Mouse (Mus musculus) midbrain, embryonic 13.5 days (tissue): Measurements from ENCODE around the gene Cep89. TPM values are rescaled to one million over a fixed set of nuclear protein-coding genes. Genes with fewer than 3 reads are reported as not detected.

Source experiments
- ATAC-seq: fragments of 200-750 bp; cut with Nextera tagmentation; 2 replicates; pipeline ENCODE4 v1.8.0; 2017; ENCODE audit warnings: mild to moderate bottlenecking, moderate TSS enrichment, moderate library complexity
- H3K27ac ChIP-seq: fragments of 300-500 bp; sonication (generic); 2 replicates; pipeline ENCODE4 v1.5.1; 2015; ENCODE audit warnings: inconsistent platforms, mild to moderate bottlenecking, moderate library complexity
- H3K27me3 ChIP-seq: fragments of 300-500 bp; sonication (generic); 2 replicates; pipeline ENCODE4 v1.6.1; 2015; ENCODE audit warnings: mild to moderate bottlenecking, inconsistent platforms
- H3K36me3 ChIP-seq: fragments of 300-500 bp; sonication (generic); 2 replicates; pipeline ENCODE4 v1.6.1; 2015; ENCODE audit warnings: mild to moderate bottlenecking, inconsistent platforms
- H3K4me1 ChIP-seq: fragments of 300-500 bp; sonication (generic); replicated peaks from 2 replicates; pipeline ENCODE4 v1.6.1; 2015; ENCODE audit warnings: inconsistent platforms
- H3K4me2 ChIP-seq: fragments of 300-500 bp; sonication (generic); replicated peaks from 2 replicates; pipeline ENCODE4 v1.6.1; 2015; ENCODE audit warnings: moderate library complexity, mild to moderate bottlenecking, inconsistent platforms
- H3K4me3 ChIP-seq: fragments of 300-500 bp; sonication (generic); replicated peaks from 2 replicates; pipeline ENCODE4 v1.5.1; 2015; ENCODE audit warnings: mild to moderate bottlenecking, inconsistent platforms
- H3K9ac ChIP-seq: fragments of 300-500 bp; sonication (generic); replicated peaks from 2 replicates; pipeline ENCODE4 v1.6.1; 2015; ENCODE audit warnings: mild to moderate bottlenecking, inconsistent platforms
- H3K9me3 ChIP-seq: fragments of 300-500 bp; sonication (generic); 2 replicates; pipeline ENCODE4 v1.6.1; 2016; ENCODE audit warnings: mild to moderate bottlenecking, inconsistent platforms
- WGBS: fragments of 180-500 bp; shearing (Covaris S2); methylation state at CpG from one replicate; pipeline ENCODE4 v1.1.7; 2015; 5-methylcytosine and 5-hydroxymethylcytosine counted together
- polyA plus RNA-seq: library from polyadenylated mRNA; unstranded; fragments of >200 nt; fragmentation: Nextera tagmentation; extraction: Ambion mirVana; gene quantifications from 2 replicates; pipeline ENCODE4 v1.2.1, GENCODE M21; 2015

Gene Cep89
- polyA plus RNA-seq, 1 experiment from 2014 or later = 38.3 TPM

- no peaks in the 10 kb centered on the region for H3K27me3 ChIP-seq
- no peak overlapping the region; the same call in 1 of the 2 replicates for H3K9ac ChIP-seq
- H3K36me3 ChIP-seq = no peaks in the 10 kb centered on the region
- whole genome bisulfite sequencing = 10% methylated on average over 14 of the region's 14 CpGs
- H3K4me1 ChIP-seq = no peaks in the 10 kb centered on the region
- H3K4me2 ChIP-seq = no peak overlapping the region
- H3K4me3 ChIP-seq = no peak overlapping the region
- ATAC-seq = no peak
- no peak overlapping the region for H3K27ac ChIP-seq
- no peaks in the 10 kb centered on the region; the same call in 1 of the 2 replicates for H3K9me3 ChIP-seq
Observed at GRCm38 (mm10) chr7:35371096-35371495, 25.7 kb upstream of the Cep89 start.

GRCm38 (mm10) chr7:35372483-35373017 is 24.3 kb upstream of the Cep89 start:
- H3K27ac ChIP-seq = no peak overlapping the region
- WGBS = 94% methylated on average over 14 of the region's 14 CpGs
- H3K4me2 ChIP-seq = no peak overlapping the region
- no peaks in the 10 kb centered on the region; the same call in 1 of the 2 replicates for H3K9me3 ChIP-seq
- H3K4me3 ChIP-seq = no peak overlapping the region
- no peaks in the 10 kb centered on the region for H3K36me3 ChIP-seq
- no peak for ATAC-seq
- no peak overlapping the region for H3K9ac ChIP-seq
- H3K4me1 ChIP-seq = no peaks in the 10 kb centered on the region
- no peaks in the 10 kb centered on the region for H3K27me3 ChIP-seq

- Histone ChIP-seq H3K36me3 (no peaks in the 10 kb centered on the region), H3K4me1 (no peaks in the 10 kb centered on the region), H3K9ac (no peak overlapping the region), H3K4me2 (no peak overlapping the region), H3K27ac (no peak overlapping the region), H3K4me3 (no peak overlapping the region), H3K9me3 (no peaks in the 10 kb centered on the region; the same call in 1 of the 2 replicates), H3K27me3 (no peaks in the 10 kb centered on the region)
- WGBS = 69% methylated on average over 16 of the region's 16 CpGs
- ATAC-seq = no peak
Observed at GRCm38 (mm10) chr7:35373146-35373989, 23.5 kb upstream of the Cep89 start.

- Histone ChIP-seq H3K4me2 (no peak overlapping the region), H3K4me3 (no peak overlapping the region), H3K9ac (no peak overlapping the region), H3K27me3 (no peaks in the 10 kb centered on the region), H3K36me3 (no peaks in the 10 kb centered on the region), H3K27ac (no peak overlapping the region), H3K4me1 (no peaks in the 10 kb centered on the region), H3K9me3 (no peaks in the 10 kb centered on the region)
- 86% methylated on average over 7 of the region's 7 CpGs for WGBS
- ATAC-seq = no peak
Observed at GRCm38 (mm10) chr7:35374265-35374664, 22.6 kb upstream of the Cep89 start.

- Histone ChIP-seq H3K9me3 (no peaks in the 10 kb centered on the region), H3K4me2 (no peak overlapping the region), H3K27ac (no peak overlapping the region), H3K9ac (no peak overlapping the region), H3K4me1 (no peaks in the 10 kb centered on the region), H3K36me3 (no peaks in the 10 kb centered on the region), H3K27me3 (no peaks in the 10 kb centered on the region), H3K4me3 (no peak overlapping the region)
- ATAC-seq = no peak
- 90% methylated on average over 9 of the region's 9 CpGs for WGBS
Observed at GRCm38 (mm10) chr7:35376623-35377022, 20.2 kb upstream of the Cep89 start.

- Histone ChIP-seq H3K4me2 (no peak overlapping the region), H3K9me3 (no peaks in the 10 kb centered on the region), H3K9ac (no peak overlapping the region), H3K4me1 (no peaks in the 10 kb centered on the region), H3K36me3 (no peaks in the 10 kb centered on the region), H3K27ac (no peak overlapping the region), H3K27me3 (no peaks in the 10 kb centered on the region), H3K4me3 (no peak overlapping the region)
- ATAC-seq = peak; percentile 37; the same call in 1 of the 2 replicates
- 39% methylated on average over 16 of the region's 16 CpGs for WGBS
Observed at GRCm38 (mm10) chr7:35379492-35380119, 17.2 kb upstream of the Cep89 start.

GRCm38 (mm10) chr7:35380351-35380750 is 16.5 kb upstream of the Cep89 start:
- Histone ChIP-seq H3K9ac (no peak overlapping the region), H3K4me3 (no peak overlapping the region), H3K4me1 (no peaks in the 10 kb centered on the region), H3K4me2 (no peak overlapping the region), H3K9me3 (no peaks in the 10 kb centered on the region), H3K27me3 (no peaks in the 10 kb centered on the region), H3K36me3 (no peaks in the 10 kb centered on the region), H3K27ac (no peak overlapping the region)
- ATAC-seq = no peak
- 94% methylated on average over 8 of the region's 8 CpGs for WGBS

- WGBS = 40% methylated on average over 16 of the region's 16 CpGs
- no peak for ATAC-seq
- Histone ChIP-seq H3K9me3 (no peaks in the 10 kb centered on the region), H3K27ac (no peak overlapping the region), H3K4me2 (no peak overlapping the region), H3K4me1 (no peaks in the 10 kb centered on the region), H3K9ac (no peak overlapping the region), H3K4me3 (no peak overlapping the region), H3K36me3 (no peaks in the 10 kb centered on the region), H3K27me3 (no peaks in the 10 kb centered on the region)
Observed at GRCm38 (mm10) chr7:35381861-35382260, 15.0 kb upstream of the Cep89 start.

- Histone ChIP-seq H3K9ac (no peak overlapping the region), H3K4me3 (no peak overlapping the region), H3K27ac (no peak overlapping the region), H3K27me3 (no peaks in the 10 kb centered on the region), H3K36me3 (no peaks in the 10 kb centered on the region), H3K4me2 (no peak overlapping the region), H3K4me1 (no peaks in the 10 kb centered on the region), H3K9me3 (no peaks in the 10 kb centered on the region)
- ATAC-seq = no peak
- WGBS = 58% methylated on average over 2 of the region's 2 CpGs
Observed at GRCm38 (mm10) chr7:35382706-35383353, 14.0 kb upstream of the Cep89 start.

- no peak overlapping the region for H3K27ac ChIP-seq
- no peaks in the 10 kb centered on the region for H3K9me3 ChIP-seq
- H3K4me2 ChIP-seq = no peak overlapping the region
- no peaks in the 10 kb centered on the region; the same call in 1 of the 2 replicates for H3K36me3 ChIP-seq
- 59% methylated on average over 6 of the region's 6 CpGs for WGBS
- no peaks in the 10 kb centered on the region for H3K27me3 ChIP-seq
- ATAC-seq = no peak
- no peak overlapping the region for H3K4me3 ChIP-seq
- no peaks in the 10 kb centered on the region for H3K4me1 ChIP-seq
- H3K9ac ChIP-seq = no peak overlapping the region
Observed at GRCm38 (mm10) chr7:35386525-35386952, 10.3 kb upstream of the Cep89 start.

- H3K4me2 ChIP-seq = no peak overlapping the region
- ATAC-seq = no peak
- H3K9ac ChIP-seq = no peak overlapping the region
- WGBS = 72% methylated on average over 6 of the region's 6 CpGs
- no peaks in the 10 kb centered on the region for H3K9me3 ChIP-seq
- H3K27me3 ChIP-seq = no peaks in the 10 kb centered on the region
- no peaks in the 10 kb centered on the region for H3K4me1 ChIP-seq
- no peak overlapping the region for H3K4me3 ChIP-seq
- no peak overlapping the region for H3K27ac ChIP-seq
- H3K36me3 ChIP-seq = peaks cover 19% of the 10 kb centered on the region
Observed at GRCm38 (mm10) chr7:35388694-35389093, 8.1 kb upstream of the Cep89 start.

GRCm38 (mm10) chr7:35392935-35393334 is 3.9 kb upstream of the Cep89 start:
- no peaks in the 10 kb centered on the region for H3K9me3 ChIP-seq
- no peak overlapping the region for H3K4me3 ChIP-seq
- H3K4me1 ChIP-seq = peaks cover 19% of the 10 kb centered on the region
- peaks cover 32% of the 10 kb centered on the region for H3K36me3 ChIP-seq
- 59% methylated on average over 5 of the region's 5 CpGs for WGBS
- H3K27me3 ChIP-seq = no peaks in the 10 kb centered on the region
- H3K27ac ChIP-seq = no peak overlapping the region
- no peak for ATAC-seq
- no peak overlapping the region for H3K9ac ChIP-seq
- no peak overlapping the region for H3K4me2 ChIP-seq
